Mouse (Mus musculus) hindbrain, embryonic 16.5 days (tissue): ENCODE results near the gene Rad9b. TPM values are rescaled to one million over a fixed set of nuclear protein-coding genes. Genes with fewer than 3 reads are reported as not detected.
"Not testable (repeated sequence)": the region's sequence is repeated elsewhere in the genome, so short reads cannot be mapped to it uniquely, and the experiment has no call there.

Source experiments
- ATAC-seq: fragments of 200-750 bp; cut with Nextera tagmentation; 2 replicates; pipeline ENCODE4 v1.8.0; 2017; ENCODE audit warnings: moderate TSS enrichment, moderate library complexity
- H3K27ac ChIP-seq: fragments of 300-500 bp; sonication (generic); 2 replicates; pipeline ENCODE4 v1.5.1; 2014; ENCODE audit warnings: low read depth, mild to moderate bottlenecking, control low read depth, low read length, moderate library complexity
- H3K27me3 ChIP-seq: fragments of 300-500 bp; sonication (generic); replicated peaks from 2 replicates; pipeline ENCODE4 v1.6.1; 2014; ENCODE audit warnings: low read length; ENCODE audit not compliant: control insufficient read depth, insufficient read depth
- H3K36me3 ChIP-seq: fragments of 300-500 bp; sonication (generic); 2 replicates; pipeline ENCODE4 v1.6.1; 2014; ENCODE audit warnings: mild to moderate bottlenecking, low read length, moderate library complexity, mixed read lengths; ENCODE audit not compliant: control insufficient read depth, insufficient read depth
- H3K4me1 ChIP-seq: fragments of 300-500 bp; sonication (generic); 2 replicates; pipeline ENCODE4 v1.6.1; 2014; ENCODE audit warnings: low read depth, low read length; ENCODE audit not compliant: control insufficient read depth, insufficient read depth
- H3K4me2 ChIP-seq: fragments of 300-500 bp; sonication (generic); 2 replicates; pipeline ENCODE4 v1.6.1; 2014; ENCODE audit warnings: mild to moderate bottlenecking, low read length, control low read depth, moderate library complexity
- H3K4me3 ChIP-seq: fragments of 300-500 bp; sonication (generic); 2 replicates; pipeline ENCODE4 v1.5.1; 2014; ENCODE audit warnings: mild to moderate bottlenecking, low read length, control low read depth, moderate library complexity
- H3K9ac ChIP-seq: fragments of 300-500 bp; sonication (generic); 2 replicates; pipeline ENCODE4 v1.6.1; 2014; ENCODE audit warnings: low read depth, mild to moderate bottlenecking, control low read depth, low read length, moderate library complexity
- H3K9me3 ChIP-seq: fragments of 300-500 bp; sonication (generic); 2 replicates; pipeline ENCODE4 v1.6.1; 2014; ENCODE audit warnings: mild to moderate bottlenecking, low read length, moderate library complexity; ENCODE audit not compliant: control insufficient read depth
- WGBS: fragments of 180-500 bp; shearing (Covaris S2); extraction: QIAGEN DNeasy Blood & Tissue Kit; methylation state at CpG from one replicate; pipeline ENCODE4 v1.1.7; 2014; 5-methylcytosine and 5-hydroxymethylcytosine counted together
- polyA plus RNA-seq: library from polyadenylated mRNA; unstranded; fragments of >200 nt; fragmentation: Nextera tagmentation; extraction: Ambion mirVana; gene quantifications from 2 replicates; pipeline ENCODE4 v1.2.1, GENCODE M21; 2015

Rad9b gene
- polyA plus RNA-seq, 1 experiment from 2014 or later: 17.7 TPM

- Histone ChIP-seq H3K9me3 (no peaks in the 10 kb centered on the region), H3K9ac (no peak overlapping the region), H3K4me3 (no peak overlapping the region), H3K27me3 (no peaks in the 10 kb centered on the region), H3K27ac (no peak overlapping the region), H3K4me1 (peaks cover 5% of the 10 kb centered on the region; the same call in 1 of the 2 replicates), H3K36me3 (peaks cover 7% of the 10 kb centered on the region), H3K4me2 (no peak overlapping the region)
- ATAC-seq: no peak
- WGBS: 78% methylated on average over 14 of the region's 14 CpGs
Observed at GRCm38 (mm10) chr5:122319474-122320204, 34.4 kb downstream of the Rad9b start.

DNA sequence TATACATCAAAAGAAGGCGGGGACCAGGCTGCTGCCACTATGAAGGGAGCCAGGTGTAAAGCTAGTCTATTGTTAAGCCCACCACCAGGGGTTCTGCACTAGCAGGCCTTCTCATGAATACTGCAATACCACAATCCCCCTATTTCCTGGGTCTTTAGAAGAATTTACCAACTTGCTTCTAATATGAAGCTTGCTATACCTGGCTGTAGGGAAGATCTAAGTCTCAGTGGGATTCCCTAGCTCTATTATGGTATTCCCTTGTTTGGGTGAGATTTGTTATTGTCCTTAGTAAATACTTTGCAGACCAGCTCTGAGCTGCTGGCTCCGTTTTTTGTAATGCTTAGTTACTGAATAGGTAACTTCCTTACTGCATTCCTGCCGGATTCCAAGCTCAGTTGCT, 35.1 kb downstream of the Rad9b start:
- ATAC-seq, H3K36me3 ChIP-seq: not testable (repeated sequence)
- WGBS: 74% methylated on average over 3 of the region's 3 CpGs

DNA sequence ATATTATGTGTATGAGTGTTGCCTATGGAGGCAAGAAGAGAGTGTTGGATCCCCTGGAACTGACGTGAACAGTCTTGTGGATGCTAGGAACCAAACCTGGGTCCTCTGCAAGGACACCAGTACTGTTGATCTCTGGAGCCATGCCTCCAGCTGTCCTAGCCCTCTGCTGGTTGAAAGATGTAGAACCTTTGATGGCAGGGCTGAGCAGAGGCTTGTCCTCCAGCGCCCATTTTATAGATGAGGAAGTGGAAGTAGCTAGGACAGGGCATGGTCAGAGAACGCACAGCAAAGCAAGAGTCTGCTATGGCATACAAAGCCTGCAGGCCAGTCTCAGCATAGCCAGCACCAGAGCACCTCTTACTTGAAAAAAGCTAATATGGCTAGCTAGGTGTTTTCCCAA, 35.9 kb downstream of the Rad9b start:
- H3K9ac ChIP-seq: no peak overlapping the region
- peaks cover 5% of the 10 kb centered on the region; the same call in 1 of the 2 replicates for H3K4me1 ChIP-seq
- H3K9me3 ChIP-seq: no peaks in the 10 kb centered on the region
- H3K4me3 ChIP-seq: no peak overlapping the region
- no peak overlapping the region for H3K4me2 ChIP-seq
- 76% methylated on average over 3 of the region's 3 CpGs for WGBS
- peaks cover 7% of the 10 kb centered on the region for H3K36me3 ChIP-seq
- no peak overlapping the region for H3K27ac ChIP-seq
- no peak for ATAC-seq
- no peaks in the 10 kb centered on the region for H3K27me3 ChIP-seq

More for the DNA sequence above, 35.1 kb downstream of the Rad9b start:
- not testable (repeated sequence) for H3K9ac ChIP-seq, H3K4me1 ChIP-seq, H3K27ac ChIP-seq, H3K4me2 ChIP-seq, H3K27me3 ChIP-seq, H3K4me3 ChIP-seq, H3K9me3 ChIP-seq

DNA sequence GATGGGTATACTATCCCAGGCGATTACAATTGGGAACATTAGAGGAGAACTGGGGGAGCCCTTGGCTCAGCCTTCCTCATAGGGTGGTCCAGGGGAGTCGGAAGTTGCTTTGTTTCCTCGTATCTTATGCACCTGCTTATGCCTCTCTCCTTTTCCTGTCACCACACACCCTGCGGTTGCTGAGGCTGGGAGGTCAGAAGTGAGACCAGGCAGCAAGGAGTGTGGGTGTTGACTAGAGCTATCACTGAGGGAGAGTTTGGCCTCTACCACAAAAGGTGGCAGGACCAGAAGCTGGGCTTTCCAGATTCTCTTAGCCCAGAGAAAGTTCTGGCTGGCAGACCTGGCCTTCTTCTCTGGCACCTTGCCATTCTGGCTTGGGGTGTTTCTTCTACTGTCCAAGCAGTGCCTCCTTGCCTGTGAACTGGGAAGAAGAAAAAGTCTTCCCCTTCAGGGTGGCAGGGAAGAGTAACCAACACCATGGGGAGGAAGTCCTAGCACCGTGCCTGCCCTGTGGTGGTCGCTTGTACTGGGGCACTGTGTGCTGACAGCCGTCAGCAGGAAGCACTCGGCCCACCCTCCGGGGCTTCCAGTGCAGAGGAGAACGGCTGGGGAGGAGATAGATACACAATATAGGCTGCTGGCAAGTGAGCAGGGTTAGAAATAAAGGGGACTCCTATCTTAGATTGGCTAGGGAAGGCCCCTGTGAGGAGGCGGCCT, 36.5 kb downstream of the Rad9b start:
- H3K4me2 ChIP-seq: no peak overlapping the region
- H3K27me3 ChIP-seq: no peaks in the 10 kb centered on the region
- WGBS: 77% methylated on average over 11 of the region's 11 CpGs
- no peak overlapping the region for H3K4me3 ChIP-seq
- H3K4me1 ChIP-seq: peaks cover 5% of the 10 kb centered on the region; the same call in 1 of the 2 replicates
- no peak overlapping the region for H3K27ac ChIP-seq
- no peak overlapping the region for H3K9ac ChIP-seq
- no peaks in the 10 kb centered on the region for H3K9me3 ChIP-seq
- H3K36me3 ChIP-seq: peaks cover 7% of the 10 kb centered on the region
- no peak for ATAC-seq

DNA sequence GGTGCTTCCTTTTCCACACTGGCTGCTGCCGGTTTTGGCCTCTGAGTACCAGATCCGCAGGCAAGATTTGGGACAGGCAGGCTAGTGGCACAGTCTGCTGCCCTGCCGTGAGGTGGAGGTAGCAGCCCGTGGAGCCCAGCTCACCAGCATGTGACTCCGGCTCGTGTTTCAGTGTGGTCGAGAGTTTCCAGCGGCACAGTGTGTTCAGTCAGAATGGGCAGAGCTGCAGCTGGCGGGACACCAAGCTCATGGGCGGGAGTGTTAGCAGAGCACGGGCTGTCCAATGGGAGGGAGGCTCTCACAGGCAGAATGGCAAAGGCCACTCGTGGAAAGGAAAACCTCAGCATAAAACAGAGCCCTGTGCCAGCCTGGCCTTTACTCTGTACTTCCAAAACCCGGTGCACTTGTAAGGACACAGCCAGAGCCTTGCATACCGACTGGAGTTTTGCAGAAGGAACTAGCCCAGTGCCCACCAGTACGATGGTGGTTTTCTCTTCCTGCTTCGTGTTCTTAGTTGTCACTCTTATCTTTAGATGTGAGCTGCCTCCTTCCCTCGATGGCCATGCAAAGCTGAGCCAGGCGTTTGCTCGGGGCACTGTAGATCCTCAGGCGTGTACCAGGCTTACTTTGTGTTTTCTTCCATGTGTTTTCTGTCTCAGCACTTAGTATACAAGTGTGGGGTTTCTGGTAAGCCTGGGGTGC, 38.9 kb downstream of the Rad9b start:
- ATAC-seq: peak; percentile 87
- H3K36me3 ChIP-seq: peaks cover 7% of the 10 kb centered on the region; the same call in 1 of the 2 replicates
- WGBS: 69% methylated on average over 20 of the region's 20 CpGs
- no peaks in the 10 kb centered on the region for H3K27me3 ChIP-seq
- no peak overlapping the region for H3K4me3 ChIP-seq
- peaks cover 5% of the 10 kb centered on the region; the same call in 1 of the 2 replicates for H3K4me1 ChIP-seq
- H3K27ac ChIP-seq: peak overlapping the region; percentile 23; the same call in 1 of the 2 replicates
- no peaks in the 10 kb centered on the region for H3K9me3 ChIP-seq
- no peak overlapping the region for H3K9ac ChIP-seq
- no peak overlapping the region for H3K4me2 ChIP-seq

DNA sequence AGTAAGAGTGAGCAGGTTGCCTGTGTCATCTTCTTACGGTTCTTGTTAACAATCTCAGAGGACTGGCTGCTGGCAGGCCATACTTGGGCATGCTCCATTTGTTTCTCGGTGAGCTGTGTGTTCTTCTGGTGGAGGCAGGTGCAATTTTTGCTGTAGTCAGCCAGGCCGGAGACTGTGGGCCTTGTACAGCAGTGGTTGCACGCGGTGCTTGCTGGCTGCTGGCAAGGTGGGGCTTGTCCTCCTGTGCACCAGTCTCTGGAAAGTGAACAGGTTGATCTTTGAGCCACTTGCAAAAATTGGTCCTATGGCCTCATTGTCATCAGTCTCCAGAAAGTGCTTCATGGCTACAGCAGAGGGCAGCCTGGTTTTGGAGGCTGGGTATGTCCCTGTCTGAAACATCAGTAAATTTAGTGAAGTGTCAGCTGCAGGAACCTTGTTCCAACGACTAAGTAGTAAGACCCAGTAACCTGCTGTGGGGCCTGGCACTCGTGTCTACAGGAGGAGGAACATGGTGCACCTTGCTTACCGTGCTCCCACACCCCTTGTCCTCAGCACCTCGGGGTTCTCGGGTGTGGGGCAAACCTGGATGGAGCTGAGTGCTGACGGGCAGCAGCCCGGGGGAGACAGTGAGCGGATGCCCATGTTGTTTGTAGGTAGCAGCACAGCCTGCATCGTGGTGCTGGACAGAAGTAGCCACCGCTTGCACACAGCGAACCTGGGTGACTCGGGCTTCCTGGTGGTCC, 40.9 kb downstream of the Rad9b start:
- no peak overlapping the region for H3K4me3 ChIP-seq
- 85% methylated on average over 17 of the region's 17 CpGs for WGBS
- H3K27me3 ChIP-seq: no peaks in the 10 kb centered on the region
- peaks cover 5% of the 10 kb centered on the region; the same call in 1 of the 2 replicates for H3K4me1 ChIP-seq
- no peak overlapping the region for H3K4me2 ChIP-seq
- ATAC-seq: 0 out of 2 replicates have a peak, but pooled peaks have one; percentile 24
- no peaks in the 10 kb centered on the region for H3K9me3 ChIP-seq
- peaks cover 7% of the 10 kb centered on the region; the same call in 1 of the 2 replicates for H3K36me3 ChIP-seq
- H3K27ac ChIP-seq: no peak overlapping the region
- H3K9ac ChIP-seq: no peak overlapping the region

DNA sequence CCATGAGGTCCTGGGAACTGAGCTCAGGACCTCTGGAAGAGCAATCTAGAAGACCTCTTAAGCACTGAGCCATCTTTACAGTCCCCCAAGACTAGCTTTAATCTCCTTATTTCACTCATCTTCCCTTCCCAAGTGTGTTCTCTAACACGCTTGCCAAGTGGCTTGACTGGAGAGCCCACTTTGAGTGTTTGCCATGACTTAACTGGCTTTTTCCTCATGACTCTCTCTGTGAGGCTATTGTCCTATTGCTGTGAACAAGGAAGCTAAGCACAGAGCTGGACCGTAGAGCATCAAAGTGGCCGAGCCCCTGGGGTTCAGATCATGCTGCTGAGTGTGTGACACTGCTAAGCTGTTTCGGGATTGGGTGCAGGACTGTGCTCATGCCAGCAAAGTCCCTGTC, 41.7 kb downstream of the Rad9b start:
- WGBS: 84% methylated on average over 4 of the region's 4 CpGs
- Histone ChIP-seq H3K4me1 (peaks cover 5% of the 10 kb centered on the region; the same call in 1 of the 2 replicates), H3K36me3 (peaks cover 7% of the 10 kb centered on the region; the same call in 1 of the 2 replicates), H3K9me3 (no peaks in the 10 kb centered on the region), H3K4me2 (no peak overlapping the region), H3K27ac (no peak overlapping the region), H3K4me3 (no peak overlapping the region), H3K27me3 (no peaks in the 10 kb centered on the region), H3K9ac (no peak overlapping the region)
- no peak for ATAC-seq

- H3K4me2 ChIP-seq: no peak overlapping the region
- ATAC-seq: no peak
- no peaks in the 10 kb centered on the region for H3K27me3 ChIP-seq
- H3K4me3 ChIP-seq: no peak overlapping the region
- 64% methylated on average over 7 of the region's 7 CpGs for WGBS
- peaks cover 5% of the 10 kb centered on the region; the same call in 1 of the 2 replicates for H3K4me1 ChIP-seq
- 0 out of 2 replicates have a peak, but pooled peaks cover under 1% of the 10 kb centered on the region for H3K36me3 ChIP-seq
- H3K9me3 ChIP-seq: no peaks in the 10 kb centered on the region
- H3K27ac ChIP-seq: no peak overlapping the region
- no peak overlapping the region for H3K9ac ChIP-seq
Observed at GRCm38 (mm10) chr5:122311692-122312091, 42.3 kb downstream of the Rad9b start.
